Mouse (Mus musculus) kidney, postnatal 36 days (tissue): ENCODE measurements around the gene Fam177a.
"Not testable (repeated sequence)": the region's sequence is repeated elsewhere in the genome, so short reads cannot be mapped to it uniquely, and the experiment has no call there.

Experiments used
- DNase-seq, 2 experiments: peaks; one replicate each; pipeline ENCODE4 v3.0.0; 2021 to 2022; ENCODE audit warnings: mixed read lengths in 2 of 2

Fam177a gene

GRCm38 (mm10) chr12:55124242-55124641, at the start of gene Fam177a:
Fam177a (plus strand) TSS chr12:55124469.
- not testable (repeated sequence) for DNase-seq

- DNase-seq: no peak
Measured at GRCm38 (mm10) chr12:55075296-55075695, 49.0 kb upstream of the Fam177a start.

- peak in 1 of 2 experiments; percentile 18 for DNase-seq
Measured at GRCm38 (mm10) chr12:55078706-55079105, 45.6 kb upstream of the Fam177a start.

- peak; percentile 95 to 97 for DNase-seq
Measured at GRCm38 (mm10) chr12:55079726-55080600, 44.3 kb upstream of the Fam177a start, which contains the start of the genes 2700097O09Rik and Srp54a. 2700097O09Rik (minus strand) TSS chr12:55080110. Srp54a (plus strand) TSS chr12:55080262.

GRCm38 (mm10) chr12:55080601-55080942, 43.7 kb upstream of the Fam177a start:
- not testable (repeated sequence) for DNase-seq

- not testable (repeated sequence) for DNase-seq
Measured at GRCm38 (mm10) chr12:55092127-55092526, 32.1 kb upstream of the Fam177a start.

- DNase-seq: not testable (repeated sequence)
Measured at GRCm38 (mm10) chr12:55112616-55113015, 11.7 kb upstream of the Fam177a start.

- DNase-seq: not testable (repeated sequence)
Measured at GRCm38 (mm10) chr12:55124731-55125130, 462 bp downstream of the Fam177a start.

GRCm38 (mm10) chr12:55135540-55135939, 11.3 kb downstream of the Fam177a start:
- DNase-seq: not testable (repeated sequence)

GRCm38 (mm10) chr12:55137859-55138258, 13.6 kb downstream of the Fam177a start:
- not testable (repeated sequence) for DNase-seq

GRCm38 (mm10) chr12:55154559-55155448, 30.5 kb downstream of the Fam177a start, which contains the start of gene Srp54b:
Srp54b (plus strand) TSS chr12:55155104.
- not testable (repeated sequence) for DNase-seq

GRCm38 (mm10) chr12:55155449-55155783, 31.1 kb downstream of the Fam177a start:
- not testable (repeated sequence) for DNase-seq

GRCm38 (mm10) chr12:55167034-55167557, 42.8 kb downstream of the Fam177a start:
- not testable (repeated sequence) for DNase-seq

GRCm38 (mm10) chr12:55187686-55188085, 63.4 kb downstream of the Fam177a start:
- not testable (repeated sequence) for DNase-seq

GRCm38 (mm10) chr12:55189127-55189526, 64.9 kb downstream of the Fam177a start:
- DNase-seq: not testable (repeated sequence)
